Mouse (Mus musculus) brain, embryonic 14.5 days (tissue): ENCODE data around the gene Gm8453. TPM values are rescaled to one million over a fixed set of nuclear protein-coding genes. Genes with fewer than 3 reads are reported as not detected.
"Not testable (repeated sequence)": the region's sequence is repeated elsewhere in the genome, so short reads cannot be mapped to it uniquely, and the experiment has no call there.

ENCODE experiments used
- DNase-seq: peaks from one replicate; pipeline ENCODE4 v3.0.0-alpha.2; 2011; ENCODE audit warnings: low read depth
- polyA plus RNA-seq: library from polyadenylated mRNA; depleted of rRNA; stranded (reverse); fragments of >200 nt; gene quantifications from 2 replicates; pipeline ENCODE4 v1.2.3, GENCODE M21; 2012; rRNA removed

The Gm8453 gene
- not detected in 2 replicates for polyA plus RNA-seq

DNA sequence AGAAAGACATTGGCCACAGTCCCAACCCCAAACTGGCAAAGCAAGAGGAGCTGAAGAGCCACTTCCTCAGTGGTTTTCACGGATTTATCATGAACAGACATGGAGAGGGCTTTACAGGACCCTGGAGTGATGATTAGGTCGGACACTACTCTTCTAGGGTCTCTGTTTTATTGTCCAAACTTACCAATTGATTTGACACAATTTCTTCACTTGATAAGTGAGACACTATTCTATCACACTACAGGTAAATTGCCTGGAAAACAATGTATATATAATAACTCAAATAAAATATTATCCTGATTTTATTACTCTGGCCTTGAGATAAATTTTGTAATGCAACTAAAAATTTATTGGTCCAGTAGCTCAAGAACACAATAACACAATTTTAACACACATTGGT is at the start of gene Gm8453:
TSS of gene Gm8453 (minus strand) at position 101 of the 400 bp plus-strand sequence.
- not testable (repeated sequence) for DNase-seq

DNA sequence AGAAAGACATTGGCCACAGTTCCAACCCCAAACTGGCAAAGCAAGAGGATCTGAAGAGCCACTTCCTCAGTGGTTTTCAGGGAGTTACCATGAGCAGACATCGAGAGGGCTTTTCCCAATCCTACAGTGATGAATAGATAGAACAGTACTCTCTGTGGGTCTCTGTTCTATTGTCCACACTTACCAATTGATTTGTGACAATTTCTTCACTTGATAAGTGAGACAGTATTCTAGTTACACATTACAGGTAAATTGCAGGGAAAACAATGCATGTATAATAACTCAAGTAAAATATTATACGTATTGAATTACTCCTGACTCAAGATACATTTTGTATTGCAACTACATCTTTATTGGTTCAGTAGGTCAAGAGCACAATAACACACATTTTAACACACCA is 28.1 kb downstream of the Gm8453 start, which contains the start of gene Gm8653:
TSS of gene Gm8653 (minus strand) at position 101 of the 400 bp plus-strand sequence.
- DNase-seq: not testable (repeated sequence)

DNA sequence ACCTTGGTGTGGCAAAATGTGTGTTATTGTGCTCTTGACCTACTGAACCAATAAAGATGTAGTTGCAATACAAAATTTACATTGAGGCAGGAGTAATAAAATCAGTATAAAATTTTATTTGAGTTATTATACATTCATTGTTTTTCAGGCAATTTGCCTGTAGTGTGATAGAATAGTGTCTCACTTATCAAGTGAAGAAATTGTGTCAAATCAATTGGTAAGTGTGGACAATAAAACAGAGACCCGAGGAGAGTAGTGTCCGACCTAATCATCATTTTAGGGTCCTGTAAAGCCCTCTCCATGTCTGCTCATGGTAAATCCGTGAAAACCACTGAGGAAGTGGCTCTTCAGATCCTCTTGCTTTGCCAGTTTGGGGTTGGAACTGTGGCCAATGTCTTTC is 40.2 kb downstream of the Gm8453 start, which contains the start of gene Vmn1r143:
TSS of gene Vmn1r143 (plus strand) at position 301 of the 400 bp plus-strand sequence.
- DNase-seq: not testable (repeated sequence)

Other genes starting within 250 kb of the Gm8453 start
- not detected in 2 replicates for gene Vmn1r137, start 234.9 kb downstream of the Gm8453 start, polyA plus RNA-seq
- gene Vmn1r138, start 200.6 kb downstream of the Gm8453 start, polyA plus RNA-seq: not detected in 2 replicates
- not detected in 2 replicates for gene Gm6176, start 173.2 kb downstream of the Gm8453 start, polyA plus RNA-seq
- not detected in 2 replicates for gene Vmn1r139, start 160.4 kb downstream of the Gm8453 start, polyA plus RNA-seq
- gene Gm16451, start 111.2 kb downstream of the Gm8453 start, polyA plus RNA-seq: not detected in 2 replicates
- not detected in 2 replicates for gene Gm10666, start 94.7 kb downstream of the Gm8453 start, polyA plus RNA-seq
- gene Vmn1r142, start 65.4 kb downstream of the Gm8453 start, polyA plus RNA-seq: not detected in 2 replicates
- gene Vmn1r143, start 40.1 kb downstream of the Gm8453 start, polyA plus RNA-seq: not detected in 2 replicates
- not detected in 2 replicates for gene Gm8653, start 28.2 kb downstream of the Gm8453 start, polyA plus RNA-seq
- not detected in 2 replicates for gene Gm4187, start 100.2 kb upstream of the Gm8453 start, polyA plus RNA-seq
- gene Gm8660, start 141.6 kb upstream of the Gm8453 start, polyA plus RNA-seq: not detected in 2 replicates
- not detected in 2 replicates for gene Vmn1r148, start 184.1 kb upstream of the Gm8453 start, polyA plus RNA-seq
- gene Vmn1r149, start 208.7 kb upstream of the Gm8453 start, polyA plus RNA-seq: not detected in 2 replicates
- not detected in 2 replicates for gene Gm10665, start 234.6 kb upstream of the Gm8453 start, polyA plus RNA-seq